In genomic region chr1:86062523-86062922, GRCm38 (mm10) we compare ENCODE assay signal across 21 mouse cellular contexts. TPM values are rescaled to one million over a fixed set of nuclear protein-coding genes. Genes with fewer than 3 reads are reported as not detected.
A peak's percentile ranks its signal among the peaks of the same experiment; 100 is the strongest.
DNase-seq lines count a peak whose midpoint lies in the region; ATAC-seq and TF ChIP-seq lines count a peak whose summit lies in the region.
"Had no signal": no experiment of that assay in that cellular context is flagged by ENCODE, and none has a peak within 500 bp of the region (broad histone marks: within the 10 kb centered on the region; RNA-seq: fewer than 3 reads in every experiment).

No protein-coding gene starts in this region.

- peak; percentile 20 for DNase-seq in kidney, adult 2 months
- DNase-seq in retina, postnatal 1 day, result peak; percentile 24
- no peak for DNase-seq in retina, embryonic 14.5 days (ENCODE audit: low spot score)
- no peak for DNase-seq in Patski (ENCODE audit: low read depth, low spot score)
- DNase-seq in thymus, postnatal 4 days, result no peak
- no peak for DNase-seq in heart, postnatal 36 days
- DNase-seq: adrenal gland, postnatal 10 days; cerebellum, adult 18-20 months; heart, adult 11 months; kidney, adult 8-10 months; right cerebral cortex, postnatal 14 days had no signal

- no peak for ATAC-seq in kidney, embryonic 16.5 days (ENCODE audit: low FRiP score, low TSS enrichment)
- no peak for ATAC-seq in Patski

- H3K9ac ChIP-seq in kidney, embryonic 16.5 days (replicated peaks; ENCODE audit: low read length), result no peak overlapping the region
- H3K9ac ChIP-seq: embryonic facial prominence, embryonic 15.5 days; hindbrain, embryonic 14.5 days; lung, embryonic 15.5 days had no signal

- POLR2A ChIA-PET in Patski (lab: Charles Lee), result no interaction called here

- no peaks in the 10 kb centered on the region for H3K9me3 ChIP-seq in kidney, embryonic 16.5 days (ENCODE audit: low read length)
- H3K9me3 ChIP-seq: embryonic facial prominence, embryonic 15.5 days; lung, embryonic 15.5 days; megakaryocyte, embryonic 14.5 days had no signal

- TF ChIP-seq CTCF in kidney, adult 2 months (conservative IDR thresholded peaks at IDR 0.05; ENCODE audit: insufficient read depth, insufficient read length, low read depth, low read length), result 0 out of 2 replicates have a peak, but pooled peaks have one; percentile 12
- peak; percentile 57 for TF ChIP-seq CTCF in Patski (IDR thresholded peaks at IDR 0.05)

- intact Hi-C loops in heart, postnatal 36 days (cut with DNase I), result loop anchor here (5.0 kb wide), 2 partner anchors 90 to 275 kb away; partner anchors contain the start of gene Armc9

- in situ Hi-C loops in Patski (cut with MboI; ENCODE audit: low pct_unique_long_range_greater_than_20kb), result no loop called here

- CTCF ChIA-PET in Patski (lab: Charles Lee), result interaction anchor here (0.8 kb wide), 1 partner anchor 18 kb away, joined by 3 read pairs; no protein-coding TSS in a partner anchor

- 61% methylated on average over 6 of the region's 6 CpGs for WGBS in kidney, adult 2 months
- WGBS in kidney, embryonic 16.5 days, result 76% methylated on average over 6 of the region's 6 CpGs

- H3K4me3 ChIP-seq in kidney, adult 2 months (ENCODE audit: insufficient read depth, low read depth, low read length), result no peak overlapping the region
- no peak overlapping the region for H3K4me3 ChIP-seq in kidney, embryonic 16.5 days (ENCODE audit: low read length)
- H3K4me3 ChIP-seq: embryonic facial prominence, embryonic 15.5 days; lung, embryonic 15.5 days; megakaryocyte, embryonic 14.5 days had no signal

- peaks cover 6% of the 10 kb centered on the region for H3K4me1 ChIP-seq in kidney, adult 2 months (ENCODE audit: control insufficient read depth, insufficient read depth, low read length)
- H3K4me1 ChIP-seq in kidney, embryonic 16.5 days (ENCODE audit: insufficient read depth, low read length), result peaks cover 16% of the 10 kb centered on the region

- no peaks in the 10 kb centered on the region for H3K36me3 ChIP-seq in kidney, adult 2 months (ENCODE audit: control insufficient read depth, insufficient read depth, low read length)
- H3K36me3 ChIP-seq in kidney, embryonic 16.5 days (ENCODE audit: insufficient read depth, low read length), result no peaks in the 10 kb centered on the region
- H3K36me3 ChIP-seq: embryonic facial prominence, embryonic 15.5 days; lung, embryonic 15.5 days had no signal

- no peaks in the 10 kb centered on the region for H3K27me3 ChIP-seq in kidney, adult 2 months (replicated peaks; ENCODE audit: control insufficient read depth, insufficient read depth, low read length)
- no peaks in the 10 kb centered on the region for H3K27me3 ChIP-seq in kidney, embryonic 16.5 days (ENCODE audit: insufficient read depth, low read length)
- no peaks in the 10 kb centered on the region for H3K27me3 ChIP-seq in Patski
- H3K27me3 ChIP-seq: embryonic facial prominence, embryonic 15.5 days; lung, embryonic 15.5 days had no signal

- no peak for TF ChIP-seq POLR2A in kidney, adult 2 months (IDR thresholded peaks at IDR 0.05; ENCODE audit: low read depth, low read length)

- no peak overlapping the region for H3K27ac ChIP-seq in kidney, adult 2 months (ENCODE audit: insufficient read depth, low read depth, low read length)
- H3K27ac ChIP-seq in kidney, embryonic 16.5 days (ENCODE audit: low read length), result no peak overlapping the region
- H3K27ac ChIP-seq: embryonic facial prominence, embryonic 15.5 days; hindbrain, embryonic 14.5 days; lung, embryonic 15.5 days had no signal

- no peak overlapping the region for H3K4me2 ChIP-seq in kidney, embryonic 16.5 days (replicated peaks; ENCODE audit: low read depth, low read length)
- H3K4me2 ChIP-seq: embryonic facial prominence, embryonic 15.5 days; hindbrain, embryonic 14.5 days; lung, embryonic 15.5 days had no signal

RNA-seq across cellular contexts. Expression of gene Psmd1, which starts 1.7 kb away (rescaled TPM):
- polyA plus RNA-seq in kidney, adult 2 months (2012; rRNA removed), result 61.2 and 64.4 TPM in 2 replicates
- 184 and 194 TPM in 2 replicates for polyA plus RNA-seq in kidney, embryonic 16.5 days (2015; fragmentation: Nextera tagmentation; extraction: Ambion mirVana)
- 165 TPM for polyA plus RNA-seq in Patski (2021)
- total RNA-seq in heart, postnatal 36 days (2021), result 100 to 1,000 TPM; 104 to 110 TPM

RNA-seq across cellular contexts. Expression of gene 2810459M11Rik, which starts 16.9 kb away (rescaled TPM):
- polyA plus RNA-seq in kidney, adult 2 months (2012; rRNA removed), result 0.13 and 0.20 TPM in 2 replicates
- 0.71 and 0.94 TPM in 2 replicates for polyA plus RNA-seq in kidney, embryonic 16.5 days (2015; fragmentation: Nextera tagmentation; extraction: Ambion mirVana)
- polyA plus RNA-seq in Patski (2021), result not detected
- total RNA-seq in heart, postnatal 36 days (2021), result not detected
- total RNA-seq: neutrophil, adult 5-6 weeks had no signal
- polyA plus RNA-seq: heart, postnatal 0 days had no signal

RNA-seq across cellular contexts. Expression of gene Spata3, which starts 45.9 kb away (rescaled TPM):
- 0.33 and 0.39 TPM in 2 replicates for polyA plus RNA-seq in kidney, adult 2 months (2012; rRNA removed)
- polyA plus RNA-seq in kidney, embryonic 16.5 days (2015; fragmentation: Nextera tagmentation; extraction: Ambion mirVana), result not detected in 2 replicates
- not detected for polyA plus RNA-seq in Patski (2021)
- total RNA-seq in heart, postnatal 36 days (2021), result not detected
- total RNA-seq: adrenal gland, postnatal 10 days; neutrophil, adult 5-6 weeks had no signal
- polyA plus RNA-seq: embryonic facial prominence, embryonic 15.5 days; forebrain, embryonic 11.5 days; heart, postnatal 0 days; limb, embryonic 14.5 days; lung, embryonic 15.5 days; urinary bladder, adult 2 months had no signal

RNA-seq across cellular contexts. Expression of gene Htr2b, which starts 49.2 kb away (rescaled TPM):
- polyA plus RNA-seq in kidney, adult 2 months (2012; rRNA removed), result 0.33 and 0.71 TPM in 2 replicates
- 0.60 and 1.2 TPM in 2 replicates for polyA plus RNA-seq in kidney, embryonic 16.5 days (2015; fragmentation: Nextera tagmentation; extraction: Ambion mirVana)
- 0.09 TPM for polyA plus RNA-seq in Patski (2021)
- total RNA-seq in heart, postnatal 36 days (2021), result under 1 TPM; 0.19 TPM
- total RNA-seq: neutrophil, adult 5-6 weeks had no signal

Comparison
In these comparisons a context has a peak if more than half of its experiments do, and no peak if none do; other contexts are left out.
1. DNase-seq: peak in kidney, adult 2 months (single experiment) and retina, postnatal 1 day (single experiment); none in retina, embryonic 14.5 days (single experiment), Patski (single experiment), thymus, postnatal 4 days (single experiment) and heart, postnatal 36 days (0 of 2).